Comparison of ENCODE assay signal across 15 mouse cellular contexts in genomic region chr9:70977392-70977791, GRCm38 (mm10). TPM values are rescaled to one million over a fixed set of nuclear protein-coding genes. Genes with fewer than 3 reads are reported as not detected.
DNase-seq lines count a peak whose midpoint lies in the region; ATAC-seq lines count a peak whose summit lies in the region.
"Had no signal": no experiment of that assay in that cellular context is flagged by ENCODE, and none has a peak within 500 bp of the region (broad histone marks: within the 10 kb centered on the region; RNA-seq: fewer than 3 reads in every experiment).

No protein-coding gene starts in this region.

- H3K9ac ChIP-seq in hindbrain, embryonic 16.5 days (ENCODE audit: low read depth, low read length) = no peak overlapping the region

- intact Hi-C loops in heart, postnatal 10 days (cut with DNase I) = no loop called here

- peaks cover 4% of the 10 kb centered on the region; the same call in 1 of the 2 replicates for H3K9me3 ChIP-seq in hindbrain, embryonic 16.5 days (ENCODE audit: control insufficient read depth, low read length)

- WGBS in hindbrain, embryonic 16.5 days = 61% methylated on average over 1 of the region's 1 CpGs

- no peaks in the 10 kb centered on the region for H3K36me3 ChIP-seq in hindbrain, embryonic 16.5 days (ENCODE audit: control insufficient read depth, insufficient read depth, low read length)

- H3K4me1 ChIP-seq in hindbrain, embryonic 16.5 days (ENCODE audit: control insufficient read depth, insufficient read depth, low read depth, low read length) = no peaks in the 10 kb centered on the region

- DNase-seq in adrenal gland, adult 2 months = peak; percentile 30
- DNase-seq in adrenal gland, postnatal 25 days = no peak
- DNase-seq in 416B (ENCODE audit: low read depth) = peak; percentile 19
- DNase-seq in heart, postnatal 10 days = peak; percentile 43 to 49
- peak; percentile 13 to 63 for DNase-seq in kidney, postnatal 25 days
- no peak for DNase-seq in urinary bladder, postnatal 4 days (ENCODE audit: low spot score in 2 of 2)
- DNase-seq in right cerebral cortex, postnatal 4 days = no peak
- DNase-seq: cerebellum, adult 11 months; left cerebral cortex, postnatal 4 days had no signal

- H3K27me3 ChIP-seq in hindbrain, embryonic 16.5 days (replicated peaks; ENCODE audit: control insufficient read depth, insufficient read depth, low read length) = no peaks in the 10 kb centered on the region

- H3K27ac ChIP-seq in hindbrain, embryonic 16.5 days (ENCODE audit: low read depth, low read length) = no peak overlapping the region
- H3K27ac ChIP-seq: macrophage had no signal

- no peak overlapping the region for H3K4me2 ChIP-seq in hindbrain, embryonic 16.5 days (ENCODE audit: low read length)

- H3K4me3 ChIP-seq in hindbrain, embryonic 16.5 days (ENCODE audit: low read length) = no peak overlapping the region

- ATAC-seq in hindbrain, embryonic 16.5 days = no peak
- ATAC-seq: activated CD4-positive, CD25-positive, alpha-beta regulatory T cell, adult 4 months; forebrain, embryonic 16.5 days had no signal

RNA-seq across cellular contexts. Expression of gene Lipc, which starts 25.4 kb away (rescaled TPM):
- total RNA-seq in adrenal gland, adult 2 months (2021) = under 1 TPM in 1 of 2 experiments, not detected in 1; 0.69 TPM
- polyA plus RNA-seq in adrenal gland, adult 2 months (2012; rRNA removed) = 0.12 TPM in 1 of 2 replicates, not detected in the other
- total RNA-seq in adrenal gland, postnatal 25 days (2021) = 2.5 TPM in 1 of 2 replicates, not detected in the other
- total RNA-seq in heart, postnatal 10 days (2021) = under 1 TPM in 1 of 2 experiments, not detected in 1; 0.27 TPM
- polyA plus RNA-seq in hindbrain, embryonic 16.5 days (2015; fragmentation: Nextera tagmentation; extraction: Ambion mirVana) = 0.26 TPM in 1 of 2 replicates, not detected in the other
- total RNA-seq: granulocyte monocyte progenitor cell, adult 5-6 weeks; left cerebral cortex, postnatal 4 days; MEL had no signal

Comparison
In these comparisons a context has a peak if more than half of its experiments do, and no peak if none do; other contexts are left out.
1. DNase-seq: peak in adrenal gland, adult 2 months (single experiment), 416B (single experiment), heart, postnatal 10 days (2 of 2) and kidney, postnatal 25 days (2 of 2); none in adrenal gland, postnatal 25 days (single experiment), urinary bladder, postnatal 4 days (0 of 2) and right cerebral cortex, postnatal 4 days (single experiment).